Mouse (Mus musculus) heart, adult 2 months (tissue): ENCODE measurements around the gene Tnni2.

Experiments
- CTCF ChIP-seq: fragments of 200-600 bp; IDR thresholded peaks from 2 replicates; pipeline ENCODE4 v1.8.1; 2022; ENCODE audit warnings: antibody characterized with exemption, mild to moderate bottlenecking, moderate library complexity
- POLR2A ChIP-seq: fragments of 200-500 bp; IDR thresholded peaks from 2 replicates; pipeline ENCODE4 v1.6.1; 2011; ENCODE audit warnings: mild to moderate bottlenecking, low read depth, low read length, control low read depth; ENCODE audit not compliant: insufficient read depth

GRCm38 (mm10) chr7:142400750-142401142 lies 40.9 kb upstream of the Tnni2 start:
- no peak for TF ChIP-seq POLR2A
- no peak for TF ChIP-seq CTCF
